Mouse (Mus musculus): ENCODE results near the gene Pdxk.
"Not testable (repeated sequence)": the region's sequence is repeated elsewhere in the genome, so short reads cannot be mapped to it uniquely, and the experiment has no call there.

The Pdxk gene

DNA sequence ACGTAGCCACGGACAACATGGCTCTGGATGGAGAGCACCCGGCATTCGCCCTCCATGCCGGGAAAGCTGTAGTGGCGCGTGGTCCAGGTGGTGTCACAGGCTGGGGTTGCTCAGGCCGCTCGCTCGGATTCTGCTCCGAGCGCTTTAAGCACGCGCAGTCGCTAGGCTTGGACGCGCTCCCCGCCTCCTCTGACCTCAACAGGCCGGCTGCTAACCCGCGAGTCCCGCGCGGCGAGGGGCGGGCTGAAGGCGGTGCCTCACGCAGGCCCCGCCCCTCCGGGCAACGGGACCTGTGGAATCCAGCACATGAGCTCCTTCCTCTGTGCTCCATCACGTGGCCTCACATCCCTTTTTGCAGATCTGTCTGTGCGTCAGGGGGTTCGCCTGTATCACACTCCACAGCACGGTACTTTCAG lies at the start of gene Pdxk:
Gene Pdxk (minus strand): TSS at position 184 of the 416 bp plus-strand sequence.
- DNase-seq: peak; percentile 94 to 98

DNA sequence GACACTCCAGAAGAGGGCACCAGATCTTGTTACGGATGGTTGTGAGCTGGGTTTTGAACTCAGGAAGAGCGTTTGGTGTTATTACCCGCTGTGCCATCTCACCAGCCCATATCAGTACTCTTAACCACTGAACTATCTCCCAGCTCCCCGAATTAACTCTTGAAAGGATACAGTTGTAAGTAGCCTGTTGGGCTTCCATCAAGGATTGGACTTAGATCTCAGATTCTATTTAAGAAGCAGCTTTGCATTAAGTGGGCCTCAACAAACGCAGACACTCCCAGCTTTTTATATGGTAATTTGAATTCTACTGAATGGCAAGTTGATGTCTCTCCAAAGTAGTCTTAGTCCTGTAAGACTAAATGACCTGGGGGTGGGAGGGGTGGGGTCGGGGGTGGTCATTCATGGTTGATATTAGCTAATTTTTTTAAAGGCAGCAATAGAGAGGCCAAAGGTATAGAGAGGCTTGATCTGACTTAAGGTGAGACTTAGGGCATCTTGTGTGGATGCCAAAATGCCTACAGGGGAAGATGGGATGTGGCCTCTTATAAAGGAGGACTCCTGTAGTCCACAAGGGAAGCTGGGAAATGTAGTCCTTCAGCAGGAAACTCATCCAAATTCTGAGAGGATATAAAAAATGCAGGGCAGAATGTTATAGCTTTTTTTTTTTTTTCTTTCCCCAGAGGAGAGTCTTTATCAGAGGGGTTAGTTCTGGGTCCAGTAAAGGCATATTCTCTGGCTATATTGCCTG lies 38.4 kb upstream of the Pdxk start:
- no peak for DNase-seq

DNA sequence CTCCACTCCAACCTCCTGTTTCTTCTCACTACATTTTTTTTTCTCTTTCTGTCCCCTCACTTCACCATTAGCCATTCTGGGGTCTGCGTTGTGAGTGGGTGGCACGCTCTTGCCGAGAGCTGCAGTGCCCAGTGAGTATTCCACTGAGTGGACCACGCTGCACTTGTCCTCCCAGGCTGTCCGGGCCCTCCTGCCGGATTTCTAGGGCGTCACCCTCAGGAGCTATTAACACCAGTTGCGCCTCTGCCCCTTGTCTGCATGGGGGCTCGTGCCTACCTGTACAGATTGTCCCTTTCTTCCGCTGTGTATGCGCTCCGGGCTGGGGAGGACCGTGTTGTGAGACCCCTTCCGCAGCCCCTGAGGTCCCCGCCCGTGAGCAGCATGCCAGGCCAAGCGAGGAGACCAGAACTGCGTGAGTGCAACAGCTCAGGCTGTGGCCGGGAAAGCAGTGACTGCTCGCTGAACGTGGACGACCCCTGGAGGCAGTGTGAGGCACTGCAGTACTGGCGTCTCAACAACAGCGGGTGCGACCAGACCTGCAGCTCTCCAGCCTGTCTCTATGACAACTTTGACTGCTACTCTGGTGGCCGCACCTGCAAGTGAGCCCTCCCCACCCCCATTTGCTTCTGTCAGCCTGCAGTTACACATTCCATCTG lies 22.8 kb upstream of the Pdxk start:
- peak; percentile 84 to 88 for DNase-seq

DNA sequence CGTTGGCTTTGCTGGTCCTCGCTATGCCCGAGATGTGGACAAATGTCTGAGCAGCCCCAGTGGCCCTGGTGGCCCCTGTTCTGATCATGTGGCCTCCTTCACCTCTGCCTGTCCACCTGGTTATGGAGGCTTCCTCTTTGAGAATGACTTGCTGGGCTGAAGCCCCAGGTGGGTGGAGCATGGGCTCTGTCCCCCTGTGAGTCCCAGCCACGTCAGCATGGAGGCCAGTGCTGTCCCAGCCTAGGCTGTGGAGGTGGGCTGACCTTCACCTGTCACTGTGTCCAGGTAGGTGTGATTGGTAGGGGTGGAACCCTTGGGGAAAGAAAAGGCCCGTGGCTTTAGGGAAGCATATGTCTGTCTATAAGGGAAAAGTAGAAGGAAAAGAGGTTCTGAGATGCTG lies 22.1 kb upstream of the Pdxk start:
- no peak for DNase-seq

DNA sequence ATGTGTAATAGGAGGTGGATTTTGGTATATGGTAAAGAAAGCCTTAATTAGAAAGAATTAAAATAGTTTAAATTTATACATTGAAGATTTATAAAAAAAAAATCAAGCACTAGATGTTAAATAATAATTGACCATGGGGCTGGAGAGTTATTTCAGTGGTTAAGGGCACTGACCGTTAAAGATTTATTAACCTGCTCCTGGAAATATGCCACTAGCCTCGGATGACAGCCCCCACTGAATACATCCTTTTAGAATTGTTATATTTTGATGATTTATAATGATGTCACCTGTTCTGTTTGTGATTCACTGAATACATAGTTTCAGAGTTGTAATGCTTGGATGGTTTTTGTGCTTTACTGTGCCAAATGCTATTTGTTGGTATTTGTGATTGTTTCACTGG lies 20.6 kb upstream of the Pdxk start:
- DNase-seq: not testable (repeated sequence)

DNA sequence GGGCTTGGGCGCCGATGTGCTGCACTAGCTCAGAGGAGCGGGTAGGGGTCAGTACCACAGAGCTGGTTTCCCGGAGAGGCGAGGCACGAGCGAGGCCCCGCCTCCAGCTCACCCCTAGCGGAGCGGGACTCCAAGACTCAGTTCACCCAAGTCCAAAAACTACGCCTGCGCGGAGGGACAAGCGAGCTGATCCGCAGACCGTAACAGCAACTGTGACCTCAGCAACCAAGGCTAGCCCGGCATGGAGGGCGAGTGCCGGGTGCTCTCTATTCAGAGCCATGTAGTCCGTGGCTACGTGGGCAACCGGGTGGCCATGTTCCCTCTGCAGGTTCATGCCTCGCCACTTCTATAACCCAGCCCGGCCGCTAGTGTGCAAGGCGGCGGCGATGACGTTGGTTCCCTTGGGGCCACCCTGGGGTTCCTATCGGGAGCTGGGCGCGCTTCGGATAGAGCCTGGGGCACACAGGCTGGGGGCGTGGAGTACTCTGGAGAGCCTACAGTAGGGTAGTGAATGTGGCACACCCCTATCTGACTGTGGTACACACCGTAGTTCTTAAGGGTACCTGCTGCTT lies 17.2 kb upstream of the Pdxk start:
- DNase-seq: peak; percentile 68 to 82

DNA sequence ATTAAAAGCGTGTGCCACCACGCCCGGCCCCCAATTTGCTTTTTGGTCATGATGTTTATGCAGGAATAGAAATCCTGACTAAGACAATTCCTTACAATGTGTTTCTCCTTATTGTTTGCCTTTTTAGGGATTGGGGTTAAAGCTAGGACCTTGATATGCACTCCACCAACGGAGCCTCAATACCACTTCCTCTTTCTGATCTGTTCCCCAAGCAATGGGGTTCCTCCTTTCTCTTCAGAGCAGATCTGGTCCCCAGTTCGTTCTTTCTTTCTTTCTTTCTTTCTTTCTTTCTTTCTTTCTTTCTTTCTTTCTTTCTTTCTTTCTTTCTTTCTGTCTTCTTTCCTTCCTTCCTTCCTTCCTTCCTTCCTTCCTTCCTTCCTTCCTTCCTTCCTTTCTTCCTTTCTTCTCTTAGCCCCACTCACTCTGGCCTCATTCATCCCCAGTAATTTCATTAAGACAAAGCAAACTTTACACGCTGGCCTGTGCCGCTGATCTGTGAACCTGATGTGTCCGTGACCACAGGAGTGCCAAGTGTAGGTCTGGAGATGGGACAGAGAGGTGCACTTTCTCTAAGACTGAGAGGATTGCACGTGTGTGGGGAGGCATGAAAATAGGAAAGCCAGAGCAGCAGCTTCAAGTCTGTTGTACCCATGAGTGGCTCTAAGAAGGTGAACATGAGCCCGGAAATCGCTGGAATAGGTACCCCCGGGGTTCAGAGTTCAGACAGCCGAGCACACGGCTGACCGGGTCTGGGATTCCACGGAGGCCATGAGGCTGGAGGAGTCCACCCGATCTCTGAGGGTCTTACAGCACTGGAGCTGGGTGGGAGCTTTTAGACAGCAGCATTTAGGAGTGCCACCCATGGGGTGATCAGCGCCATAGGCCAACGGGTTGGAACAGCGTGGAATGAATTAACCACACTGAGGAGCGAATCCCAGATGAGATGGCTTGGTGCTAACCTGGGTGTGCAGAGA lies 16.5 kb upstream of the Pdxk start:
- DNase-seq: no peak

DNA sequence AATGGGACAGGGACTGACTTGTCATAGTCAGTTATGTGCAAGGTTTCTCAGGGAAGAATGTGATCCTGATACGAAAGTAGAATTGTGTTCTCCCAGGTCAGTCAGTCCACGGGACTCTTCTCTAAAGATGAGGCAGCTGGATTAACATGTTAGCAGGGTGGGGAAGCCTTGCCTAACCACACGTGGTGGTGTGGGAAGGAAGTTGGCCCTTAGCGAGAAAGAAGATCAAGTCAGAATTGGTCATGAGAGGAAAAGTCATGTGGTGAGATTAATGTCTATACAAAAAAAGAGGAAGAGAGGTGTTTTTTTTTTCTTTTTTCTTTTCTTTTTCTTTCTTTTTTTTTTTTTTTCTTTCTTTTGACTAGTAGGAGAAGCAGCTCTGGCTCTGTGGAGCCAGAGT lies 12.0 kb upstream of the Pdxk start:
- DNase-seq: no peak

DNA sequence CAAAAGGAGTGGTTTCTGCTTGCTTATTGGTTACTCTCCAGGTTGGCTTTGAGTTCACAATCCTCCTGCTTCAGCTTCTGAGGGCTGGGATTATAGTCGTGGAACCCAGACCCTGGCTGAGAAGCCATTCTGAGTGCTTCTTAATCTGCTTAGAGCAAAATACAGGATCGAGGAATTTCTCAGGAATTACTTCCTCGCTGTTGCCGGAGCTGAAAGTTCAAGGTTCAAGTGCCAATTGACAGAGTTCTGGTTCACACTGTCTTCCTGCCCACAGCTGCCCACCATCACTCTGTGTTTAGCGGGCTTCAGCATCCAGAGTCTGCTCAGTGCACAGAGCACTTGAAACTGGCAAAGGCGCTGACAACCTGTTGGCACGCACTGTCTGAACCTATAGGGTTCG lies 10.0 kb upstream of the Pdxk start:
- DNase-seq: peak in 1 of 2 experiments; percentile 31

DNA sequence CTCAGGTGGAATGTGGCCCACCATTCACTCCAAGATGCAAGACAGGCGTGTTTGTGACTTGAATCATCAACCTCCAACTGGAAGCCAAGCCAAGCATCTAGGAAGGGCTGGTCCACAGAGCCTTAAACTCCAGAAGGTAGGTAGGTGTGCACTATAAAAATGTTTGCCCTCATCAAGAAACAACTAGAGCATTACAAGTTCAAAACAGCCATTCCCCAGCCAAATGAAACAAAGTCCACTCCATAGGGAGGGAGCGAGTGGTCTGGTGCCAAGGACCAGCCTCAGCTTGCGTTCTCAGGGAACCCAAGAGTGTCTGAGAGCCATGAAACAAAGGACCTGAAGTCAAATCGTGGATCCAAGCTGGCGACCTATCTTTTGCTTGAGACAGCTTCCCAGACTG lies 8.7 kb upstream of the Pdxk start:
- DNase-seq: peak; percentile 51 to 73

DNA sequence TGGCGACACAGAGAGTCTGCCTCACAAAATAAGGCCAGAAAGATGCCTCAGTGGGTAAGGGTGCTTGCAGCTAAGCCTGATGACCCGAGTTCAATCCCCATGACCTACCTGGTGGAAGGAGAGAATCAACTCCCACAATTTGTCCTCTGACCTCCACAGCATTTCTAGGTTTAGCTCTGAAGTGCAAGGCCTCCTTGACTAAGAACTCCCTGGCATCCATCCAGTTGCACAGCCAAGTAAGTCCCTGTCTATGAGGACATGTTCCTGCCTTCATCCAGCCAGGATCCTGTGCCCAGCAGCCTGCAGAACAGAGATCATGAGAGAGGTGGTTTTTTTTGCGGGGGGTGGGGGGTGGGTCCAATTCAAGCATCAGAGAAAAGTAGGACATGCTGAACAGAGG lies 7.3 kb upstream of the Pdxk start:
- DNase-seq: peak in 1 of 2 experiments; percentile 51

DNA sequence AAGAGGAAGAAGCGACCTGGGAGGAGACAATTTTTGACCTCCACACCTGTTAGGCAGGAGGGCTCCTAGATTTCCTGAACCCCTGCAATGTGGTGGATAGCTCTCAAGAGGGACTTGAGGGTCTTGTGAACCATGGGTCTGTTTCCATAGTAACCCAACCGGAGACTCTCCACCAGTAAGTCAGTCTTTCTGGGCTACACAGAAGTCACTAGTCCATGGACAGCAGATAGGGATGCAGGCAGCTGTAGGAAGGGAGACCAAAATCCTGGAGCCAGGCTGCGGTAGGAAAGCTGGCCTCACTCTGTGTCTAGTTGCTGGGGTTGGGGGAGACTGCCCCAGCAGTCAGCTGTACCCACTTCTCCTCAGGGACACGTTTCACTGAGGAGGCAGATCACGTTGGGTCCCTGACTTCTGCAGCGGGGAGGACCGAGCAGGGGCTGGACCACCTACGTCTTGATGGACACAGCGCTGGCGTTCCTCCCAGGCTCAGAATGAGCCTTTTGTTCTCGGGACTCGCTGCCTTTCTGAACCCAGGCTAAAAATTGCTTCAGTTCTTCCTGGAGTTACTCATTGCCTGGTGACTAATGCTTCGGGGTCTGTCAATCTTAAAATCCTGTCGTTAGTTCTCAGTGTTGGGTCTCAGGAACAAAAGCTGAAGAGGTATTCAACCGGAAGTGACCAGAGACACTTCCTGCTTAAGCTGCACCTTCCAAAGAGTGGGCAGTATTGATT lies 6.0 kb upstream of the Pdxk start:
- no peak for DNase-seq

DNA sequence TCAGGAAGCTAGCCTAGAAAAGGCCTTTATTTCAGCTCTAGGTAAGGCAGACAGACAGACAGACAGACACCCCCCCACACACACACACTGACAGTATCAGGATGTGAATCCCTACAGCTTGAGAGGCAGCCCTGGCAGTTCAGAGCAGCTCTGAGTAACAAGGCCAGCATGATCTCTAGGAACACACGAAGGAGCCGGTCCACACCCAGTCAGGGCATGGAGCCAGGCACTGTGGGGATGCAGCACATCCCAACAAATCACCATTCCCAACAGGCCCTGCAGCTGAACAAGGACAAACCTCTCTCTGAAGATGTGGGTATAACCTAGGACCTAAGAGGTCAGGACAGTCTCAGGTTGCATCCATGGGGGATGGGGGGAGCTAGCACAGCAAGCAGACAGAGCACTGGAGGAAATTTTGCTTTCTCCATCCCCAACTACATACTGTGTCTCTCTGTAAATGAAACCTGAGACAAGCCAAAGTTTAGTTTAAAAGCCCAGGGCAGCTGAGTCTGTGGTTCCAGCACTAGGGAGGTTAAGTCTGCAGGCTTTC lies 3.1 kb upstream of the Pdxk start:
- DNase-seq: peak in 1 of 2 experiments; percentile 41

DNA sequence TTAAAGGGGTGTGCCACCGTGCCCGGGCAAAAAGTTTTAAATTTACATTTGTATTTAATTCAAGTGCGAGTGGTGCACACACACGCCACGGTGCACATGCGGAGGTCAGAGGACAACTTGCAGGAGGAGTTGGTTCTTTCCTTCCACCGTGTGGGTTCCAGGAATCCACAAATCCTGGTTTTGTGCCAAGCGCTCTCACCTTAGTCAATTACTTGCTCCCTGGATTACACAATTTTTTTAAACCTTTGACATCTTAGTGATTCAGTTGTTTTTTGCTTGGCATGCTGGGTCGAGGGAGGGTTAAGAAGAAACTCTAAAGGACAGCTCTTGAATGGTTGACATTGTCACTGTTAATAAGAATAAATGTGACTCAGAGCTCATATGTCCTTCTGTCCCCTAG lies 1.9 kb upstream of the Pdxk start:
- DNase-seq: peak; percentile 83 to 88

DNA sequence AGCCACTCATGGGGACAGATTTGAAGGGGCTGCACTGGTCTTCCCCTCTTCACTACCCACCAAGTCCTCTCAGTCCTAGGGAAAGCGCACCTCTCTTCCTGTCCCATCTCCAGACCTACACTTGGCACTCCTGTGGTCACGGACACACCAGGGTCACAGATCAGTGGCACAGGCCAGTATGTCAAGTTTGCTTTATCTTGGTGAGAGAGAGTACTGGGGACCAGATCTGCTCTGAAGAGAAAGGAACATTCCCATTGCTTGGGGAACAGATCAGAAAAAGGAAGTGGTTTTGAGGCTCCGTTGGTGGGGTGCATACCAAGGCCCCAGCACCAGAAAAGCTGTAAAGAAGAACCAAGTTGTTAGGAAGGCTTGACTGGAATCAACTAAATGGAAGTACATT lies 697 bp upstream of the Pdxk start:
- DNase-seq: no peak

DNA sequence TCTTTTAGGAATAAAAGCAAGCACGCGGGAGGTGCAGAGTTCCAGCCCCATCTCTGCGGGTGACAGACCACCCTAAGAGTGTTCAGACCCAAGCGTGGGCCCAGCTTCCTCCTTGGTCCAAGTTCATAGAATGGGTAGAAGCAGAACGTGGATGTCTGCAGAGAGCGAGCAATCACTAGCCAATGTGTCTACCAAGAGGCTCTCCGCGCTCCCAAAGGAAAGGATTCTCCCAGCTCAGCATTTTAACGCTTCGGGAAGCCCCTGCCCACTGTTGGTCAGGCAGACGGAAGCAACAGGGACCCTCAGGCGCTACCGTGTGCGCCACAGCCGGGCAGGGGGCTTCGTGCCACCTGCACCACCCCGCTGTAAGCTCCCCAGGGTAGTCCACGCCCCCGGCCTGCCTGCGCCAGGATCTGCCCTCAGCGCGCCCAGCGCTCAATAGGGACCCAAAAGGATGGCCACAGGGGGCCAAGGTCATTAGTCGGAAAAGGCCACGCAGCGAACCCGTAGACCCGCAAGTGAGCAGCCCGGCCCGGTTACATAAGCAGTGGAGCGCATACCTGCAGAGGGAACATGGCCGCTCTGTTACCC lies 479 bp downstream of the Pdxk start:
- DNase-seq: no peak

DNA sequence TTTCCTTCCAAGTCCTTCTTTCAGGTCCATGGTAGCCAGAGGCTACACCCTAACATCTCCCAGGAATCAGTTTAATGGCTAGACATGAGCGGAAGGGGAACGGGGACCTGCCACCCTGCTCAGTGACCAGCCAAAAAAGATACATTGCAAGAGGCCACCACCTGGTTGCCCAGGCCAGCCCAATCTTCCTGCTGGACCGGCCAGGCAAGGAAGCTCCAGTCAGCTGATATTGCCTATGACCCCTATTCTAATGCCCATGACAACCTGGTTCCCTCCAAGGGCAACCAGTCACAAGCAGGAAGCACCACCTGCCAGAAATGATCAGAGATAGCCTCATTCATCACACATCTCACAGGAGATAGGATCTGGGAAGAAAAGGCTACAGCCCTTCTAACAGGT lies 1.0 kb downstream of the Pdxk start:
- peak in 1 of 2 experiments; percentile 65 for DNase-seq

DNA sequence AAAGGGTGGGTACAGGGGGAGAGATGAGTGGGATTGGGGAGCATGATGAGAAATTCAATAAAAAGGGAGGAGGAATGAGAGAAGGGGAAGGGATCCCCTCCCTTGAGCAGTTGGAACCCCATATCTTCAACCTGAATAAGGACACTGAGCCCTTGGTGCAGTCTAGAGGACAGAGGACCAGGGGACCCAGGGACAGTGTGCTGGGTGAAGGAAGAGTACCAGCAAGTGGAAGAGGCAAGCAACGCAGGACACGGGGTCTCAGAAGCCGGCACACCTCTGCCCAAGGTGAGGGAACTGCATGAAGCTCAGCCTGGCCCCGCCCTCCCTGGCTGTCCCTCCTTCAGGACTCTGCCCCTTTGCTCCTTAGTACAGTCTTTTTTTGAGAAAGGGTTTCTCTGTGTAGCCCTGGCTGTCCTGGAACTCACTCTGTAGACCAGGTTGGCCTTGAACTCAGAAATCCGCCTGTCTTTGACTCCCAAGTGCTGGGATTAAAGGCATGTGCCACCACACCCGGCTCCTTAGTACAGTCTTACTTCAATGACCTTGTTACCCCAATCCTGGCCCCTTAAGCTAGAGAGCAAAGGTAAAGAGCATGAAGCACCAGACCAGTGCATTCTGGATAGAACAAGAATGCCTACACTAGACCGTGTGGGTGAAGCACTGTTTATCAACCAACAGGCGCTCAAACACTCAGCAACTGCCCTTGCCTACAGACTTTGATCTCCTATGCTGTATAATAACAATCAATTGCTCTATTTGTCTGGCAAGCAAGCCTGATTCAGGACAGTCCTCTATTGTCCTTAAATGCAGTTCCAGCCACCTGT lies 1.6 kb downstream of the Pdxk start:
- peak; percentile 73 to 85 for DNase-seq

DNA sequence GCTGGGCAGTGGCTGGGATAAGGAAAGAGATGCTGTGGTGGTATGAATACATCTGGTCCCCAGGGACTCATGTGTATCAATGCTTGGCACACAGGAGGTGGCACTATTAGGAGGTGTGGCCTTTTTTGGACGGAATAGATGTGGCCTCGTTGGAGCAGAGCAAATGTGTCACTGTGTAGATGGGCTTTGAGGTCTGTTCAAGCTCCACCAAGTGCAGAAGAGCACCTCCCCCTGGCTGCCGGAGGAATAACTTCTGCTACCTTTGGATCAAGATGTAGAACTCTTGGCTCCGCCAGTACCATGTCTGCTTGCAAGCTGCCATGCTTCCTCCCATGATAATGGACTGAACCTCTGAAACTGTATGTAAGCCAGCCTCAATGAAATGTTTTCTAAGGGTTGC lies 3.0 kb downstream of the Pdxk start:
- DNase-seq: no peak

DNA sequence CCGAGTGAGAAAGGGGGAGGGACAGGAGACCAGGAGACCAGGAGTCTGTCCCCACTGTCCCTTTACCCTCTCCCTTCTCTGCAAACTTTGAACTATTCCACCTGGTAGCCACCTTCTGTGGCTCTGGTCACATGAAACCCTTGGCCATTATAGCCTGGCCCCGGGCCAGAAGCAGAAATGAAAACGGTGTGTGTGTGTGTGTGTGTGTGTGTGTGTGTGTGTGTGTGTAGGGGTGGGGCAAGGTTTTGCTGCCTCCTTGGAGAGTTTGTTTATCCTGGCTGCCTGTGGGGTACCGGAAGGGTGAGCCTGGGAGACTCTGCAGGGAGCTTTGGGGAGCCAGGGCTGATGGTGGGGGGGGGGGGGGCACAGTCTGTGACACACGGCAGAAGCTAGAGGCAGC lies 4.3 kb downstream of the Pdxk start:
- peak; percentile 65 to 80 for DNase-seq
